Mouse (Mus musculus): ENCODE data around the gene Flot1.
A peak's percentile ranks its signal among the peaks of the same experiment; 100 is the strongest.

Flot1 gene

DNA sequence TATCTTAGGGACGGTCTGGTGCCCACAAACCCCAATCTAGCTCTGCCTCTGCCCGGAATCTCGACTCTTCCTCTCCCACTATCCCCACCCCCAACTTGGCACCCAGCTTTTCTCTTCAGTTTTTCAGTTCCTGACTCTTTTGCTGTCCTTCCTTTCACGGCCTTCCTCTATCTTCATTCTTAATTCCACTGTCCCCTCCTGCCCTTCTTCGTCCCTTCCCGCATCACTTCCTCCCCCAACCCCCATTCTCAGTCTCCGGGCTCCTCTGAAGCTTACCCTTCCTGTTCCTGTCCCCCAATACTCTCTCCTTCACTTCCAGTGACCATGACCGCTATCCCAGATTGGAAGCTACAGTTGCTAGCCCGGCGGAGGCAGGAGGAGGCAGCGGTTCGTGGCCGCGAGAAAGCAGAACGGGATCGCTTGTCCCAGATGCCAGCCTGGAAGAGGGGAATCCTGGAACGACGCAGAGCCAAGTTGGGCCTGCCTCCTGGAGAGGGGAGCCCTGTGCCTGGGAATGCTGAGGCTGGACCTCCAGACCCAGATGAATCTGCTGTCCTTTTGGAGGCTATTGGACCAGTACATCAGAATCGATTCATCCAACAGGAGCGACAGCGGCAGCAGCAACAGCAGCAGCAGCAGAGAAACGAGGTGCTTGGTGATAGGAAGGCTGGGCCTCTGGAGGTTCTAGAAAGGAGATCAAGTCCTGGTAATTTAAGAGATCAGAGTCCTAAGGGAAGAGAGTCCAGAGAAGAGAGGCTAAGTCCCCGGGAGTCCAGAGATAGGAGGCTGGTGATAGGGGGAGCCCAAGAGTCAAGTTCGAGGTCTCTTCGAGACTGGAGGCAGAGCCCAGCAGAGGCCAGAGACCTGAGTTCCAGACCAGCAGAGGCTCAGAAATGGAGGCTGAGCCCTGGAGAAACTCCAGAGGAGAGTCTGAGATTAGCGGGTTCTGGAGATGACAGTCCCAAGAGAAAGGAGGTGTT, 44.2 kb downstream of the Flot1 start:
- DNase-seq (ENCODE audit: inconsistent ontology term): peak; percentile 55

DNA sequence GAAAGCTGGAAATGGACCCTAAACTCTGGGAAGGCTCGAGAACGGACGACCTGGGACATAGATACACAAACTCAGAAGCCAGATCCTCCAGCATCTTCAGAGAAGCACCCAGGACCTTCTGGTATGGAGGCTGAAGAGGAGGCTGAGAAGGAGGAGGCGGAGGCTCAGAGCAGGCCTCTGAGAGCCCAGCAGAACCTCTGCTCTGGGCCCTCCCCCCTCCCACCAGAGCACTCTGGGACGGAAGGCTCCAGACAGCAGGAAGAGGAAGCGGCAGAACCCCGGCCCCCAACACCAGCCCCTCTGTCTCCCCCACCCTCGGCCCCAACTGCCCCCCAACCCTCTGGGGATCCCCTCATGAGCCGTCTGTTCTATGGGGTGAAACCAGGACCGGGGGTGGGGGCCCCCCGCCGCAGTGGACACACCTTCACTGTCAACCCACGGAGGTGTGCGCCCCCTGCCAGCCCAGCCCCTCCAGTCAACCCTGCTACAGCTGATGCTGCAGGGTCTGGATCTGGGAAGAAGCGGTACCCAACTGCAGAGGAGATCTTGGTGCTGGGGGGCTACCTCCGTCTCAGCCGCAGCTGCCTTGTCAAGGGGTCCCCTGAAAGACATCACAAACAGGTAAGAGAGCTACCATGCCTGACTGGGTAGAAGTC, 45.3 kb downstream of the Flot1 start:
- DNase-seq (ENCODE audit: inconsistent ontology term): peak; percentile 31

DNA sequence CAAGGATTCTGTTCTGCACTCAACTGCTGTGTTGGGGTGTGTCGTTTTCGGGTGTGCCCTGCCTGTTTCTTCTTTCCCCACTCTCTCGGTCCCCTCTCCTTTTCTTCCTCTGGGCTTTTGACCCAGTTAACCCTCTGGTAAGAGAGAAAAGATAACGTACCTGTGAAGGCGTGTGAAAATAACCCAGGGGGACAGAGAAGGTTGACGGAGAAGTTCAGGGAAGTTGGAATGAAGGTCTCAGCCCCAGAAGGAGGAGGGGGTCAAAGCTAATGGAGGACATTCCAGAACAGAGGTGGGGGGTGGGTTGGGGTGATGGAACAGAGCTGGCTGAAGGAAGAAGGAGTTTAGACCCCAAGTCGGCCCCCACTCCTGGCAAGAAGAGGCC, 45.9 kb downstream of the Flot1 start:
- DNase-seq (ENCODE audit: inconsistent ontology term): no peak

DNA sequence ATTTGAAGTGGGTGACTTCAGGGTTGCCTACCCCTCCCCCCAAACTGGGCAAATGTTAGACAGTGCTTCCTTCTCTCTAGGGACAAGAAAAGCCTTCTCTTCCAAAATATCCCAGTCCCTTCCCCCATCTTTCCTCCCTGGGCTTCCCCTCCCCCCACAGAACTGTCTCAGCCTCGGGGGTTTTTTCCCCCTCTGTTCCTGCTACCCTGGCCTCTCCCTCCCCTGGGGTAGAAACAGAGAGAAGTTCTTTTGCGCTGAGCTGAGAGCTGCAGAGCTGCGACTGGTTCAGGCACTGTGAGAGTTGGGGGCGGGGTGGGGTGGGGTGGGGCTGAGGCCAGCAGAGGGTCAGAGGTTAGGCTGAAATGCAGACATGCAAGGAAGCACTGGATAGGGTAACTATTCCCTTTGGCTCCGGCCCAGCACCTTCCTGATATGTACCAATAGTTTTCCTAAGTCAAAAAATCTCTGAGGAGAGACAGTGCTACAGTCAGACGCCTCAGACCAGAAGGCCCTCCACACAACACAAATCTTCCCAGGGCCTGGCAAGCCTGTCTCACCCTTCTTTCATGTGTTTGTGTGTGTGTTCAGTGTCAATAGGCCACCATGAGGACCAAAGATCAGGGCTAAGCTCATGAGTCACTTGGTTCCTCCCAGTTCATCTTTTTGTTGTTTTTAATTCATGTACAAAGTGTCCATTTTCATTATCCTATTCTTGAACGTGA, 46.5 kb downstream of the Flot1 start:
- peak; percentile 43 for DNase-seq (ENCODE audit: inconsistent ontology term)

DNA sequence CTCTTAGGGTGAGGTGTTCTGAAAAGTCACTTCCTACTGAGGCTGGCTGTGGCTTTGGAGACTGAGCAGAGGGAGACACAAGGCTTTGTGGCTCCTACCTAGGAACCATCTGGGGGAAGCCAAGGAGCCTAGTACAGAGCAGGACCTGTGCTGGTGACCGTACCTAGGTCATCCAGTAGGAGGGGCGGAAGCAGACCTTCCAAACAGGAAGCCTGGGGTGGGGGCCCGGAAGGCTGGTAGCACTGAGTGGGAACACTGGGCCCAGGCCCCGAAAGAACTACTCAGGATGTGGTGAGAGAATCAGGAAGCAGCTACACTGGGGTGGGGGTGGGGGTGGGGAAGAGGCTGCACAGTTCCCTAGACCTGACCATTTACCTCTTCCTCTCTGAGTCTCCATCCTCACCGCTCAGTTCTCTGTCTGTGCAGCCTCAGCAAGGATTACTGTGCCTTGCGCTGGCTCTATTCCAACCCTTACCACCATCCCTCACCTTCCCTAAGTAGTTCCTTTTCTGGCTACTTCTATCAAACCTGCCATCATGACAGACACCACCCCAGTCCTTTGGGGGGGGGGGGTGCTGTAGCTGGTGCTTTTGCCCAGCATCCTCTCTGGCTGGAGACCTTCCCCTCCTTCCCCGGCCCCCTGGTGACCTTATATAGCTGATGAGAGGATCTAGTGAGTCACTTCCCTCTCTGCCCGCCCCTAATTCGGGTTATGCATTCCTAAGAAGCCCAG, 47.3 kb downstream of the Flot1 start:
- DNase-seq (ENCODE audit: inconsistent ontology term): peak; percentile 94

DNA sequence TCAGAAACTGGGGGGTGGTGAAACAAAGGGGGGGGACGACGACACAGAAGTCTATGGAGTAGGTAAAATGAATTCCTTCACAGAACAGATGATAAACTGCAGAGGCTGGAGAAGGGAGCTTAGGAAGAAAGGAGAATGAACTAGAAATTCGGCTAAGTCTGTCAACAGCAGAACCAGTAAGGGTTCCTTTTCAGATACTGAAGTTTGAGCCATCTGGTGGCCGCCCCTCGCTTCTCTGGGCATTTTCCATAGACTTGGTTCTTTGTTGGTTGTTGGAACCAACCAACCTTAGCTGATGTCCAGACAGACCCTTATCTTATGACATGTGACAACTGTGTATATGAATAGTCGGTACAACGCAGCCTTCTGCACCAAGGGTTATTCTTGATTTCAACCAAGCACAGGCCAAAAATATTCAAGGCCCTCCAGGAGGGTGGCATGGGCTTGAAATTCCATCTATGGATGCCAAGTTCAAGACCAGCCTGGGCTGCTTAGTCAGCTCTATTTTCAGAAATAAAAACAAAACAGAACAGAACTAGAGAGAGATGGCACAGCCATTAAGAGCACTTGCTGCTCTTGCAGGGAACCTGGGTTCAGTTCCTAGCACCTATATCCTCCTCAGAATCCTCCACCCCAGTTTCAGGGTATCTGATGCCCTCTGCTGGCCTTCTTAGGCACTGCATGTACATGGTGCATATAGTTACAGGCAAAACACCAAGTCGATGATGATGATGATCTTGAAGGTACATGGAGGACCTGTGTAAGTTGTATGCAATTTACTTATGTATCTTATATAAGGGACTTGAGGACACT, 48.1 kb downstream of the Flot1 start:
- no peak for DNase-seq (ENCODE audit: inconsistent ontology term)

DNA sequence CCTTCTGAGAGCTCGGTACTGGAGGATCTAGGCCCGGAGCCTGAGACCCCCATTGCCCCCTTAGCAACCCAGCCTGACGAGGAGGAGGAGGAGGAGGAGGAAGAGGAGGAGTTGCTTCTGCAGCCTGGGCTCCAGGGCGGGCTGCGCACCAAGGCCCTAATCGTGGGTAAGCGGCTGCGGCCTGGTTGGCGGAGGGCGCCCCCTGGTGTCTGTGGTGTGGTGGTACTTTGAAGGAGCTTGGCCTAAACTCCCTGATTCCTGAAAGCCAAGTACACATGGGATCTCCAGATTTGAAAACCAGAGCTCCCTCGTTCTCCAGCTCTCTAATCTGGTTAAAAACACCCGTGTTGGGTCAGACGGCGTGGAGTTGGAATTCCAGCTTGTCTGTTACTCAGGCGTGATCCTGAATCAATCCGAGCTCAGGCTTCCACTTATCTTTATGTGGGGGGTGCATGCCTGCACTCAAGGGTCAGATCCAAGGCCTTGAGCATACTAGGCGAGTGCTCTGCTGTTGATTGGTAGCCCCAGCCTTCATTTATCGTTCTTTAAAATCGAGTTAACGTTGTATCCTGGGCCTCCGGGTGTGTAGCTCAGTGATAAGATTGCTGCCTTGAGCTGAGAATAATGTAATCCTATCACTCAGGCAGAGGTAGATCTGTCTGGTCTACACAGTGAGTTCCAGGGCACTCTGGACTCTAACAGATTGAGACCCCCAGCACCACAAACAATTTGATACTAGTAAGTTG, 50.9 kb downstream of the Flot1 start:
- DNase-seq (ENCODE audit: inconsistent ontology term): peak; percentile 87

DNA sequence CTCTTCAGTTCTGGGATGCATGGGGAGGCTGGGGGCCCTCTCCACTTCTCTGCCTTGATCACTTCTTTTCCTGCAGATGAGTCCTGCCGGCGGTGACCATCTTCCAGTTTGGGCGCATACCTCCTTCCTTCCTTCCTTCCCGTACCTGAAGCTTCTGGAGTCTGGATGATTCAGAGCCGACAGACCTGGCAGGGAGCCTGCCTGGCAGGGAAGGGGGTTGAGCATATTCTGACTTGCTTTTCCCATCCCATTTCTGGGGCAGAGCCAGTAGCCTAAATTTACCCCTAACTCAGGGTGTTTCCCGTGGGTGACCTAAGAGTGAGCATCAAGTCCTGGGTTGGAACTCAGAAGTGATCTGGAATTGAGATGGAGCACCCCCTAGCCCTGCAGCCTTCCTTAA, 51.7 kb downstream of the Flot1 start:
- no peak for DNase-seq (ENCODE audit: inconsistent ontology term)

DNA sequence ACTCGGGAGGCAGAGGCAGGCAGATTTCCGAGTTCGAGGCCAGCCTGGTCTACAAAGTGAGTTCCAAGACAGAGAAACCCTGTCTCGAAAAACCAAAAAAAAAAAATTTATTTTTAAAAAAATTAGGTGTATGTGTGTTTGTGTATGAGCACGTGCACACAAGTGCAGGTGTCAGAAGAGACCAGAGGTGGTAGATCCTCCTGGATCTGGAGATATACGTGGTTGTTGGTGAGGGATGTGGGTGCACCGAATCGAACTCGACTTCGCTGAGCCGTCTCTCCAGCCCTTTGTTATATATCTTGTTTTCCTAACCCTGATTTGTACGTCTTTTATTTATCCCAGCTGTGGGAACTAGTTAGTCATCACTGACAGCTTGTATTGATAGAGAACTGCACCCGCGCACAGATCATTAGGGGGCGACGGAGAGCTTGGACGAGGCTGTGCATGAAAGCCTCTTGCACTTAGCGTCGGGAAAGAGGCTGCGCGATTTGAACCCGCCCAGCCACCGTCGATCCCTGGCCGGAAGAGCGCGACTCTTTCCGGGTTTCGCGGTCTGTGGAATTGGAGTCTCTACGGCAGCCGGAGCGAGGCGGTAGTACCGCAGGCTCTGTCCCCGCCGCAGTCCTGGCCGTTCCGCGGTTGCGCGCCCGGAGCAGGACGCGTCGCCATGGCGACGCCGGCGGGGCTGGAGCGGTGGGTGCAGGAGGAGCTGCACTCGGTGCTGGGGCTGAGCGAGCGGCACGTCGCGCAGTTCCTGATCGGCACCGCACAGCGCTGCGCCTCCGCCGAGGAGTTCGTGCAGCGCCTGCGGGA, 56.4 kb downstream of the Flot1 start, which contains the start of gene Dhx16:
Gene Dhx16, plus strand, starts transcription at position 575 of the 813 bp plus-strand sequence.
- DNase-seq (ENCODE audit: inconsistent ontology term): peak; percentile 97
